Mouse (Mus musculus) right cerebral cortex, postnatal 4 days (tissue): Measurements from ENCODE around the gene Cops9.
A peak's percentile ranks its signal among the peaks of the same experiment; 100 is the strongest.

Experiments
- DNase-seq: peaks from one replicate; pipeline ENCODE4 v3.0.0-alpha.2; 2022

The Cops9 gene

GRCm38 (mm10) chr1:92646111-92646510 lies 4.3 kb upstream of the Cops9 start:
- DNase-seq = no peak

- DNase-seq = no peak
Observed at GRCm38 (mm10) chr1:92644916-92645315, 3.1 kb upstream of the Cops9 start.

- no peak for DNase-seq
Observed at GRCm38 (mm10) chr1:92643691-92644090, 1.9 kb upstream of the Cops9 start.

GRCm38 (mm10) chr1:92640393-92640792 lies 1.4 kb downstream of the Cops9 start:
- DNase-seq = no peak

- no peak for DNase-seq
Observed at GRCm38 (mm10) chr1:92638736-92639135, 3.0 kb downstream of the Cops9 start.

GRCm38 (mm10) chr1:92638181-92638580 lies 3.6 kb downstream of the Cops9 start:
- no peak for DNase-seq

GRCm38 (mm10) chr1:92637501-92638172 lies 4.1 kb downstream of the Cops9 start:
- DNase-seq = no peak

DNA sequence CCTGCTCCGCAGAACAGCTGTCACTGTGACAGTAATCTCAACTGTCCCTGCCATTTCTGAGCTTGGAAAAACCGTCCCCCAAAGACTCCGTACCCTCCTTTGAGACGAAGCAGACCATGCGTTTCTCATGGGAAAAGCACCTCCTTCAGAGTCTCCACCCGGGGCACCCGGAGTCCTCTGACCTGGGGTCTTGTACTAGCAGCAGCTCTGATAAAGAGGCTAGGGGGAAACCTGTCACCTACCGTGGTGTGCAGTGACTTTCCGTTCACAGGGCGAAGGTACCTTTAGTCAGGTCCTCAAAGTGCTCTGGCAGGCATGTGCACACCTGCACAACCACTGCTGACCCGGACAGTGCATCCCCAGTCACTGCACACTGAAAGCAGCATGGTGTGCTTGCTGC lies 5.1 kb downstream of the Cops9 start:
- no peak for DNase-seq

DNA sequence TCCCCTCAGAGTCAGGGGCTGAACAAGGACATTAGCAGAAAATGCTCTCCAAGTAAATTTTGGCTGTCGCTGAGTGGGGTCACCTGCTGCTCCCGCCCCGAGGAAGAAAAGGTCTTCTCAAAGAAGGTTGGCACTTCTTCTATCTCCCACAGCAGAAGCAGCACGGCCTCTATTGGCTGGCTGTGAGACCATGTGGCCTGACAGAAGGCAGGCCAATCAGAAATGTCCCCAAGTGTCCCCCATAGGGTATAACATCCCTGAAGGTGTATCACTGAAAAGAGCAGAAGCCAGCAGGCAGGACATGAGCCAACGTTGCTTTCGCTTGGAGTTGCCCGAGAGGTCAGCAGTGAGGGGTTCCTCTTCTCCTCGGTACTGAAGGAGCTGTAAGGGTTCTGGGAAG lies 5.8 kb downstream of the Cops9 start:
- no peak for DNase-seq

DNA sequence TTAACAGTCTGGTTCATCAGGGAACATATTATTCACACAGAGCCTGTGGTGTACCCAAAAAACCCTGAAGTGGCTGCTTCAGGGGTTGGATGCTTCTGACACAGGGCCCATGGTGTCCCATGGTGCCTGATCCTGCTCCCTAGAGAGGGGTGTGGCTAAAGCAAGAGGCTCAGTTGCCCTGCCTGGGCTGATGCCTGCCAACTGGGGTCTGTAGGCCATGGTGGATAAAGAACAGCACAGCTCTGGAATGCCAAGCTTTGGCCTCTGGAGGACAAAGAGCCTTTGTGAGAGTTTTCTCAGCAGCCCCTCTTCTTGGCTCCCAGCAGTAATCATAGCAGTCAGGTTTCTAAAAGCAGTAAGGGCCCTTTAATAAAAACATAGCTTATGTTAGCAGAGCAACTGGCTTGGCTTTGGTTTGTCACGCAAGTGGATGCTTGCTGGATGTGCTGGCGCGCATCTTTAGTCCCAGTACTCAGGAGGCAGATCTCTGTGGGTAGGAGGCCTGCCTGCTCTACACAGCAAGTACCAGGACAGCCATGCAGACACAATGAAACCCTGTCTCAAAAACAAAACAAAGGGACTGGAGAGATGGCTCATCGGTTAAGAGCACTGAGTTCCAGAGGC lies 6.7 kb downstream of the Cops9 start:
- no peak for DNase-seq

DNA sequence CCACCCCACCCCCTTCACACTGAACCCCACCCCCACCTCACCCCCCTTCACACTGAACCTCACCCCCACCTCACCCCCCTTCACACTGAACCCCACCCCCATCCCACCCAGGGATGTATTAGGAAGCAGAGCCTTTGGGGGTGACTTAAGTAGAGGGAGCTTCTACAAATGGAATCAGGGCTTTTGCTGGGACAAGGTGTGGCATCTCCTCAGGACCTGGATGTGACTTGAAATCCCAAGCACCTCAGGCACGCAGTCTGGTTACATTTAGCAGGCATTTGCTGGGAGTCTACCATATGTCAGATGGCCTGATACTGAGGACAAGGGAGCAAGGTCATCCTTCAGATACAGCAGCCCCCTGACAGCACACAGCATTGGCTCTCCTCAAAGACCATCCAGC lies 7.2 kb downstream of the Cops9 start:
- no peak for DNase-seq

GRCm38 (mm10) chr1:92633726-92634125 lies 8.1 kb downstream of the Cops9 start:
- DNase-seq = no peak

- DNase-seq = no peak
Observed at GRCm38 (mm10) chr1:92632948-92633347, 8.8 kb downstream of the Cops9 start.

DNA sequence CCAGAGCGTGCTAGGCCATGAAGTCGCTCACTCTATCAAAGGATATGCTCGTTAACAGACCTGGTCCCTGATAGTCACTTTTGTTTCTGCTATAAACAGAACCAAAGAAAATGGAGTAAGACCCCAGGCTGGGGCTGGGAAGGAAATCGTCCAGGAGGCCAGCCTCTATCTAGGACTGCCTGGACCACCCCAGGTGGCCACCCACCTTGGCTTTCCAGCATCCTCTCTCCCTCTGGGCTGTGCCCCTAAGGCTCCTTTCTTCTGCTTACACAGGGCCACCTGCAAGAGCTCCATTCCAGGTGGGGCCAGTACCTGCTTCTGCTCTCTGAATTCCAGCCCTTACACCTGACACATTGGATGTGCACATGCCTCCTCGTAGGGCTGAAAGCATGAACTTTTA lies 9.6 kb downstream of the Cops9 start:
- no peak for DNase-seq

GRCm38 (mm10) chr1:92628227-92628626 lies 13.6 kb downstream of the Cops9 start:
- no peak for DNase-seq

DNA sequence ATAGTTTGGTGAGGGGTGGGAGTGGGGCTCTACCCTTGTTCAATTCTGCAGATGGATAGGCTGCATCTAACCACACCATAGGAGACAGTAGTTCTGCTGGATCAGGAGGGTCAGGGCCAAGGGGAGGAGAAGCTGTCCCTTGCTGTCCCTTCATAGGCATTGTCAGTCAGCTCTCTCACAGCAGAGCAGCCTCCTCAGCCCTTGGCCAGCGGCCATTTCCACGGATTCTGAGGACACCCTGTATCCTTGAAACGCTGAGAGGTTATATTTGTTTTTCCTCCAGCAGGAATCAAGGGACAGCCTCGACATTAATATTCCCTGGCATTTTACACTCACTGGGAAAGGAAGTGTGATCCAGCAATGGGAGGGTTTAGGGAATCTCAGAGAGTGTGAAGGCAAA lies 23.4 kb downstream of the Cops9 start:
- no peak for DNase-seq

GRCm38 (mm10) chr1:92617488-92617887 lies 24.3 kb downstream of the Cops9 start, which contains the start of gene Olfr12:
TSS of gene Olfr12 (plus strand) at chr1:92617788.
- no peak for DNase-seq

- no peak for DNase-seq
Observed at GRCm38 (mm10) chr1:92616046-92616445, 25.7 kb downstream of the Cops9 start.

- DNase-seq = no peak
Observed at GRCm38 (mm10) chr1:92614516-92614915, 27.3 kb downstream of the Cops9 start.

GRCm38 (mm10) chr1:92613175-92613574 lies 28.6 kb downstream of the Cops9 start:
- no peak for DNase-seq

DNA sequence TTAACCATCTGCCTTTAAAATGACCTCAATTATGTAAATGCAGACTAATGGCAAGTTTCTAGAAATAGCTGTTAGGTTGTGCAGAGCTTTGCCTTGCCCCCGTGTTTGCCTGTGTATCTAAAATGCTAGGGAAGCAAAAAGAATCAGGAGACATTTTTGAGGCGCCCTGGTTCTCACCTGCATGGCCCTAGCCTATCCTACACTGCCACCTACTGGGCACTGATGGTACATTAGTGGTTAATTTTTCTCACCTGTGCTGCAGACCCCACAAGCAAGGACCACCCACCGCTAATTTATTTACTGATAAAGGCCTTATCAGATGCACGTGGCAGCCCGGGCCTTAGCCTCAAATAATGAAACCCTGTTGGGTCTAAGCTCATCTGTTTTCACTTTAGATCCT lies 30.8 kb downstream of the Cops9 start:
- peak; percentile 62 for DNase-seq

GRCm38 (mm10) chr1:92607711-92608110 lies 34.1 kb downstream of the Cops9 start:
- DNase-seq = no peak

- DNase-seq = no peak
Observed at GRCm38 (mm10) chr1:92605482-92605881, 36.3 kb downstream of the Cops9 start, which contains the start of gene Olfr1410. TSS of gene Olfr1410 (plus strand) at chr1:92605782.

DNA sequence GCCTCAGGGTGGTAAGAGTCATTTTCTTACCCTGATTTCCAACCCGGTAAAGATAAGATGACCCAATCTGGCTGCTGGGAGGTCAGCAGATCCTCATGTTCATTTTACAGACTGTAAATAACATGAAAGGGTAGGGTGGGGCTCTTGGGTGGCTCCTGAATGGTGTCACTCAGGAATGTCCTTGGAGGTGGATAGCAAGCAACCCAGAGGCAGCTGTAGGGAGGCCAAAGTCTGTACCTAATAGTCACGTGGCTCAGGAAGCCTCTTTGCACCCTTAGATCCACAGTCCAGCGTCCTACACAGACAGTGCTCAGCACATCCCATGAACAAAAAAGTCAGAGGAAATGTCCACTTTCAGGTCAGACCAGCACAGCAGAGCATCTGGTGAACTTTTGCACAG lies 45.8 kb downstream of the Cops9 start:
- DNase-seq = no peak

GRCm38 (mm10) chr1:92594111-92594510 lies 47.7 kb downstream of the Cops9 start, which contains the start of gene Olfr1411:
TSS of gene Olfr1411 (plus strand) at chr1:92594411.
- DNase-seq = no peak
